ENCODE assay signal across 14 mouse cellular contexts in genomic region chr7:29438655-29439282, GRCm38 (mm10).
A peak's percentile ranks its signal among the peaks of the same experiment; 100 is the strongest.
DNase-seq lines count a peak whose midpoint lies in the region; ATAC-seq lines count a peak whose summit lies in the region.
"Had no signal": no experiment of that assay in that cellular context is flagged by ENCODE, and none has a peak within 500 bp of the region (broad histone marks: within the 10 kb centered on the region; RNA-seq: fewer than 3 reads in every experiment).

No protein-coding gene starts in this region.

- no peak overlapping the region for H3K9ac ChIP-seq in forebrain, embryonic 12.5 days
- H3K9ac ChIP-seq in neural tube, embryonic 13.5 days, result no peak overlapping the region
- H3K9ac ChIP-seq: embryonic facial prominence, embryonic 12.5 days had no signal

- H3K4me2 ChIP-seq in forebrain, embryonic 12.5 days, result no peak overlapping the region
- H3K4me2 ChIP-seq in neural tube, embryonic 13.5 days, result no peak overlapping the region
- H3K4me2 ChIP-seq: embryonic facial prominence, embryonic 12.5 days; heart, embryonic 11.5 days; liver, embryonic 11.5 days had no signal

- 0 out of 2 replicates have a peak, but pooled peaks cover 5% of the 10 kb centered on the region for H3K27me3 ChIP-seq in forebrain, embryonic 10.5 days (ENCODE audit: poor library complexity, severe bottlenecking)
- H3K27me3 ChIP-seq in forebrain, embryonic 12.5 days, result no peaks in the 10 kb centered on the region
- no peaks in the 10 kb centered on the region for H3K27me3 ChIP-seq in neural tube, embryonic 13.5 days
- H3K27me3 ChIP-seq: embryonic facial prominence, embryonic 12.5 days had no signal

- no peak for ATAC-seq in forebrain, embryonic 12.5 days (ENCODE audit: low FRiP score)
- ATAC-seq in neural tube, embryonic 13.5 days (ENCODE audit: low read depth), result no peak

- no peak for DNase-seq in forebrain, embryonic 10.5 days (ENCODE audit: extremely low spot score, low spot score)
- peak; percentile 59 for DNase-seq in layer of hippocampus, adult 11-12 months (ENCODE audit: low spot score)
- no peak for DNase-seq in layer of hippocampus, postnatal 25 days (ENCODE audit: extremely low spot score in 1 of 2, low spot score in 1 of 2)
- DNase-seq in adrenal gland, postnatal 10 days, result peak; percentile 62
- no peak for DNase-seq in right cerebral cortex, adult 18-20 months
- no peak for DNase-seq in B cell, adult 2 months
- DNase-seq: cerebellum, adult 8-10 months; kidney, adult 11 months had no signal

- H3K27ac ChIP-seq in forebrain, embryonic 10.5 days, result 0 out of 2 replicates have a peak overlapping the region, but pooled peaks have one; percentile 22
- no peak overlapping the region for H3K27ac ChIP-seq in forebrain, embryonic 12.5 days
- H3K27ac ChIP-seq in neural tube, embryonic 13.5 days (replicated peaks), result peak overlapping the region; percentile 9; the same call in 1 of the 2 replicates
- H3K27ac ChIP-seq: embryonic facial prominence, embryonic 12.5 days; left cerebral cortex, adult 2 months had no signal

- H3K4me3 ChIP-seq in forebrain, embryonic 10.5 days, result no peak overlapping the region
- no peak overlapping the region for H3K4me3 ChIP-seq in forebrain, embryonic 12.5 days (replicated peaks)
- no peak overlapping the region for H3K4me3 ChIP-seq in neural tube, embryonic 13.5 days
- H3K4me3 ChIP-seq: embryonic facial prominence, embryonic 12.5 days; left cerebral cortex, adult 2 months had no signal

- peaks cover 7% of the 10 kb centered on the region; the same call in 1 of the 2 replicates for H3K9me3 ChIP-seq in forebrain, embryonic 10.5 days
- no peaks in the 10 kb centered on the region for H3K9me3 ChIP-seq in forebrain, embryonic 12.5 days
- no peaks in the 10 kb centered on the region for H3K9me3 ChIP-seq in neural tube, embryonic 13.5 days
- H3K9me3 ChIP-seq: embryonic facial prominence, embryonic 12.5 days had no signal

- H3K4me1 ChIP-seq in forebrain, embryonic 10.5 days, result peaks cover 76% of the 10 kb centered on the region
- peaks cover 21% of the 10 kb centered on the region for H3K4me1 ChIP-seq in forebrain, embryonic 12.5 days
- peaks cover 33% of the 10 kb centered on the region for H3K4me1 ChIP-seq in neural tube, embryonic 13.5 days (replicated peaks)

- H3K36me3 ChIP-seq in forebrain, embryonic 10.5 days (replicated peaks), result 0 out of 2 replicates have a peak, but pooled peaks cover 7% of the 10 kb centered on the region
- H3K36me3 ChIP-seq in forebrain, embryonic 12.5 days (replicated peaks), result no peaks in the 10 kb centered on the region
- H3K36me3 ChIP-seq in neural tube, embryonic 13.5 days, result 0 out of 2 replicates have a peak, but pooled peaks cover 3% of the 10 kb centered on the region
- H3K36me3 ChIP-seq: embryonic facial prominence, embryonic 12.5 days had no signal

- 89% methylated on average over 16 of the region's 16 CpGs for WGBS in forebrain, embryonic 10.5 days
- 78% methylated on average over 16 of the region's 16 CpGs for WGBS in forebrain, embryonic 12.5 days
- WGBS in neural tube, embryonic 13.5 days, result 82% methylated on average over 16 of the region's 16 CpGs

Comparison
In these comparisons a context has a peak if more than half of its experiments do, and no peak if none do; other contexts are left out.
1. DNase-seq: peak in layer of hippocampus, adult 11-12 months (single experiment) and adrenal gland, postnatal 10 days (single experiment); none in forebrain, embryonic 10.5 days (single experiment), layer of hippocampus, postnatal 25 days (0 of 2), right cerebral cortex, adult 18-20 months (single experiment) and B cell, adult 2 months (0 of 2).